Mouse (Mus musculus): ENCODE data around the gene Nlrc5. TPM values are rescaled to one million over a fixed set of nuclear protein-coding genes. Genes with fewer than 3 reads are reported as not detected.
"Not testable (repeated sequence)": the region's sequence is repeated elsewhere in the genome, so short reads cannot be mapped to it uniquely, and the experiment has no call there.

The Nlrc5 gene
- total RNA-seq, 2 experiments from 2014 or later, result 3.1 to 4.6 TPM

GRCm38 (mm10) chr8:94415218-94415617 lies 18.9 kb upstream of the Nlrc5 start:
- DNase-seq (ENCODE audit: low spot score in 2 of 2), result no peak

GRCm38 (mm10) chr8:94418017-94418416 lies 16.1 kb upstream of the Nlrc5 start:
- DNase-seq (ENCODE audit: low spot score in 2 of 2), result no peak

DNA sequence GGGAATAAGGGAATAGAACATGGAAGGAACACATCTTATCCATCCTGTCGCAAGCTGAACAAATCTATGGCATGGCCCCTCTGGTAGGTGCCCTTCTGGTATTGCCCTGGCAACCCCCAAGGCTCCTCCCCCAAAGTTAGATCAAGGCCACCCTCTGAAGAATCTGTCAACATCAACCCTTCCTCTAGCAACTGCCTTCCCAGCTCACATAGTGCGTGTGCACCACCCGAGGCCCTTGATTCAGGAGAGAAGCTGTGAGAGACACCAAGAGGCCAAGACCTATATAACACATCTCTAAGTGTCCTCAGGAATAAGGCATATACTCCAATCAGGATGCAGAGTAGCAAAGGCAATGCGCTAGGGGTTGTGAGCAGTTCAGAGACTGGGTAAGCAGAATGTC lies 11.9 kb upstream of the Nlrc5 start:
- DNase-seq (ENCODE audit: low spot score in 2 of 2), result no peak

- no peak for DNase-seq (ENCODE audit: low spot score in 2 of 2)
Measured at GRCm38 (mm10) chr8:94427953-94428352, 6.2 kb upstream of the Nlrc5 start.

DNA sequence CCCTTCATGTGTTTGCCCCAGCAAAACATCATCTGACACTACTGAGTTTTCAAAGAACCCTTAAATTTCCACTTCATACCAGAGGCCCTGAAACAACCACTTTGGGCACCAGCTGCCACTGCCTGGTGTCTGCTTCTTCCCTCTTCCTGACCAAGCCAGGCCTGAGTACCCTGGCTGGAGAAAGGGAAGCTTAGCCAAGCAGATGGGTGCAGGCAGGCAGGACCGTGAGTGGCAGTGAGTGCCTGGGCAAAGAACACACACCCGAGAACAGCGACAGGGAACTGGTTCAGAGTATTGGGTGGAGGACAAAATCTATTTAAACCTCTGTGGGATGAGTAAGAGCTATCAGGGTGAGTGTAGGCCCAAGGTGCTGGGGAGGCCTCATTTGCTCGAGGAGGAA lies 5.7 kb upstream of the Nlrc5 start:
- no peak for DNase-seq (ENCODE audit: low spot score in 2 of 2)

GRCm38 (mm10) chr8:94429376-94429775 lies 4.8 kb upstream of the Nlrc5 start:
- no peak for DNase-seq (ENCODE audit: low spot score in 2 of 2)

DNA sequence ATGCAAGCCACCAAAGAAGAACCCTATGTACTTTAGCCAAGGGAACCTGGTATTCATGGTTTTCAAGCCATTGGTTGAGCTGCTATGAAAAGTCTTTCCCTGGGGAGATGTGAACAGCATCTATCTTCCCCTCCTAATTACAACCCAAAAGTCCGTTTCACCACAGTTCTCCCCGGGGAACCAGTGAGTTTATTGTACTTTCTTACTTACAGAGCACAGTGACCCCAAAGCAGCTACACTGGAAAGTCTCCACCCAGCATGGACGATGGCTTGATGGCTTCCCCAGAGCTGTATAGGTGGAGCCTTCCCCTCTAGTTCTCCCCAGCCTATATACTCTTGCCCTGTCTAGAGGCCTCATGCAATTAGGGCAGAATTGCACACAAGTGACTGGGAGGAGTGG lies 1.9 kb upstream of the Nlrc5 start:
- no peak for DNase-seq (ENCODE audit: low spot score in 2 of 2)

GRCm38 (mm10) chr8:94434958-94435357 lies 802 bp downstream of the Nlrc5 start:
- no peak for DNase-seq (ENCODE audit: low spot score in 2 of 2)

- DNase-seq (ENCODE audit: low spot score in 2 of 2), result no peak
Measured at GRCm38 (mm10) chr8:94435397-94436111, 1.4 kb downstream of the Nlrc5 start.

GRCm38 (mm10) chr8:94436112-94436572 lies 2.0 kb downstream of the Nlrc5 start:
- DNase-seq (ENCODE audit: low spot score in 2 of 2), result no peak

GRCm38 (mm10) chr8:94436900-94437299 lies 2.7 kb downstream of the Nlrc5 start:
- no peak for DNase-seq (ENCODE audit: low spot score in 2 of 2)

DNA sequence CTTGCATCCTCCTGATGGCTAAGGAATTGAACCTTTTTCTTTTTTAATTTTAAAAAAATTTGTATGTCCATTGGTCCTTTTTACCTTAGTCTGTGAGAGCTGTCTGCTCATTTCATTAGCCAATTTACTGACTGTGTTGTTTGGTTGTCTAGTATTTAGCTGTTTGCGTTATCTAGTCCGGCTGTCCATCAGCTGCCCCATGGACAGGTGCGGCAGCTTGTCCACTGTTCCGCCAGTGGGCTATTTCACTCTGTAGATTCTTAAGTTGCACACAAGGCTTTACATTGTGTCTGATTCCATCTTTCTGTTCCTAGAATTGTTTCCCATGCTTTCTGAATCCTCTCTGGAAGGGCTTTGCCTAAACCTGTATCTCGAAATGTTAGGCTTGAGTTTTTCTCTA lies 4.5 kb downstream of the Nlrc5 start:
- DNase-seq (ENCODE audit: low spot score in 2 of 2), result no peak

DNA sequence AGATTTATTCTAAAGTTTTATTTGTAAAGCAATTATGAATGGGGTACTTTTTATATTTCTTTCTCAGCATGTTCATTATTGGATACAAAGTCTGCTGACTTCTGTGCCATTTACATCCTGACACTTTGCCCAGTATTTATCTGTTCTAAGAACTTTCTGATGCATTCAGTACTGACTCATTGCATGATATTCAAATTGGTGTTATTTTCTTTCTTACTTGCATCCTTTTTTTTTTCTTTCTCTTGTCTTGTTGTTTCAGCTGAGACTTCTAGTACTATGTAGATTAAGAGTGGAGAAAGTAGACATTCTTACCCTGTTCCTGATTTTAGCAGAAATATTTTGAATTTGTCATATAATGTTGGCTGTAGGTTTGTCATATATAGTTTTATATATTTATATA lies 5.5 kb downstream of the Nlrc5 start:
- no peak for DNase-seq (ENCODE audit: low spot score in 2 of 2)

GRCm38 (mm10) chr8:94440389-94440788 lies 6.2 kb downstream of the Nlrc5 start:
- no peak for DNase-seq (ENCODE audit: low spot score in 2 of 2)

- no peak for DNase-seq (ENCODE audit: low spot score in 2 of 2)
Measured at GRCm38 (mm10) chr8:94441686-94442085, 7.5 kb downstream of the Nlrc5 start.

GRCm38 (mm10) chr8:94443153-94443552 lies 9.0 kb downstream of the Nlrc5 start:
- no peak for DNase-seq (ENCODE audit: low spot score in 2 of 2)

DNA sequence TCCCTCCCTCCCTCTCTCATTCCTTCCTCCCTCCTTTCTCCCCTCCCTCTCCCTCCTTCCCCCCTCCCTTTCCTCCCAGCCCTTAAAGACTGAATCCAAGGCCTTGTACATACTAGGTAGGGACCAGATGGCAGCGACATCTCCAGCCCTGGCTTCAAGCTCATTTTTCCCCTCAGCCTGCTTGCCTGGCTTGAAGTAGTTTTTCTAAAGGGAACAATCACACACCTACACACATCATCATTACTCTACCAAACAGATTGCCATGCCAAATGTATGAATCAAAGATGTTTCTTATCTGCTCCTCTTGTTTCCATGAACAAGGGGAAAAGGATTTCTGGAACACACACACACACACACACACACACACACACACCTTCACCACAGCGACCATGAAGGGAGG lies 10.3 kb downstream of the Nlrc5 start:
- DNase-seq (ENCODE audit: low spot score in 2 of 2), result no peak

DNA sequence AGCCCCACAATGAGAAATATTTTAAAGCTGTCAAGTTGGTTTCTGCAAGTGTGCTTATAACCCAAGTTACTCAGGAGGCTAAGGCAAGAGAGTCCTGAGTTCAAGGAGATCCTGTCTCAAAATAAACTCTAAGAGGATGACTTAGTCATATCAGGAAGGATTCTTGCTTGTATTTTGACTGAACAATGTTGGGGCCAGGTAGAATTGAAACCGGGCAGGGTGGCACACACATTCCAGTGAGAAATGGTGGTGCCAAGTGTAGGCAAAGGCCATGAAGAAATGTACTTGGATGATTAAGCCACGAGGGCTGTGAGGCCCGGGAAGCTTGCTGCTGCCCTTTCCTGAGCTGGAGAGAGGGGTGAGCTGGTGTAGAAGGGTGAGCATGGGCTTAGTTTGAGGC lies 13.0 kb downstream of the Nlrc5 start:
- DNase-seq (ENCODE audit: low spot score in 2 of 2), result no peak

DNA sequence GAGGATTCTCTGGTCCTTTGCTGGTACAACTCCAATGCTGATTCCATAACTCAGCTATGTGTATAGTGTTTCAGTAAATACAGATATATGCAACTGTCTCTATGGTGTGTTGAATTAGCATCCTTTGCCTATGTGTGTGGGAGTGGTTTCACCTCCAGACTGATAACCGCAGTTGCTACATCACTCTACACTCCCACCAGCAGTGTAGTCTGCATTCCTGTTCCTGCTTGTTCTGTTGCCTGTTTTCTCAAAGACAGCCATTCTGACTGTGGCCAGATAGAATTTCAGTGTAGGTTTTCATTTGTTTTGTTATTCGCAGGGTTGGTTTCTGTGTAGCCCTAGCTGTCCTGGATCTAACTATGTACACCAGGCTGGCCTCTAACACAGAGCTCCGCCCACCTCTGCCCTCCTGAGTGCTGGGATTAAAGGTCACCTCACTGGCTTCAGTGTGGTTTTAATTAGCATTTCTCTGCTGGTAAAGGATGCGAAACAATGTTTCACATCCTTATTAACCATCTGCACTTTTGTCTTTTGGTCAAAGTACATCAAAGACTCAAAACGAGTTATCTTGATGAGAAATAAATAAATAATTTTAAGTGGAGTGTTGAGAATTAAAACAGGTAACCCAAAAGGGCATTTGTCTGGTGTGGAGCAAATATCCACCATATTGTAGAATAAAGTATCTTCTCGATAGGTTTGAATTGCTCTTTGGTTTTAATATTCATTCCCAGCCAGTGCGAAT lies 13.6 kb downstream of the Nlrc5 start:
- no peak for DNase-seq (ENCODE audit: low spot score in 2 of 2)

DNA sequence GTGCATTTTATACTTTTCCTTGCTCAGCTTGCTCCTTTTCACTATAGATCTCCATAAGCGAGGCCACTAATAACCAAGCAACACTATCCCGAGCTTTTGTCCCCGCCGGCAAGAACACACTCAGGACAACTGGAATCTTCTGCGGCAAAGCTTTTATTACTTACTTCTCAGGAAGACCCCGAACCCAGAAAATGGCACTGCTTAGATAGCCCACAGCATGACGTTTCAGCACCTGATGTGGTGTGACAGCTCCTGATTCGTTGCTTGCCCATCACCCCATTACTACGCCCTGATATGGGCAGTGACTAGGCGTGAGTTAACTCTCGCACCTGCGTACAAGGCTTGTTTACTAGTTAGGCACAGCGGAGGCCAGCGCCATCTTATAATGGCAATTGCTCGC lies 18.8 kb downstream of the Nlrc5 start:
- DNase-seq (ENCODE audit: low spot score in 2 of 2), result not testable (repeated sequence)

GRCm38 (mm10) chr8:94453868-94454488 lies 19.8 kb downstream of the Nlrc5 start:
- DNase-seq (ENCODE audit: low spot score in 2 of 2), result no peak

- DNase-seq (ENCODE audit: low spot score in 2 of 2), result no peak
Measured at GRCm38 (mm10) chr8:94454905-94455304, 20.7 kb downstream of the Nlrc5 start.

All from adrenal gland, postnatal 4 days (tissue).